Mouse (Mus musculus) MEL (cell line): ENCODE measurements at regions not wholly inside any gene's neighbourhood (a gene's known extent, or its start where the extent isn't known, plus 50 kb on each side); places are given as distances from the start of the nearest gene placed in this dataset.

Experiments used
- DNase-seq: peaks from one replicate; pipeline ENCODE4 v3.0.0; 2011; ENCODE audit warnings: low read depth, low spot score
- H3K27ac ChIP-seq: 2 replicates; pipeline ENCODE4 v1.5.1; 2012; ENCODE audit warnings: low read depth, mild to moderate bottlenecking, control low read depth, low read length, moderate library complexity; ENCODE audit not compliant: control insufficient read depth
- H3K27me3 ChIP-seq, 2 experiments: fragments of 150-350 bp in 1 of 2; sonication (generic) in 1 of 2; 2 replicates each; pipeline ENCODE4 v1.6.1; 2012; ENCODE audit warnings: low read length in 2 of 2, mild to moderate bottlenecking in 2 of 2, improper control_type of control experiment in 1 of 2, moderate library complexity in 1 of 2; ENCODE audit not compliant: insufficient read depth in 2 of 2, control insufficient read depth in 1 of 2
- H3K36me3 ChIP-seq, 2 experiments: 2 replicates each; pipeline ENCODE4 v1.6.1; 2012 to 2014; ENCODE audit warnings: low read length in 2 of 2, improper control_type of control experiment in 1 of 2, inconsistent platforms in 1 of 2, mild to moderate bottlenecking in 1 of 2; ENCODE audit not compliant: insufficient read depth in 2 of 2, control insufficient read depth in 1 of 2
- H3K4me1 ChIP-seq, 2 experiments: fragments of 150-350 bp in 1 of 2; sonication (generic) in 1 of 2; 2 replicates each; pipeline ENCODE4 v1.6.1; 2012; ENCODE audit warnings: low read length in 2 of 2, improper control_type of control experiment in 1 of 2, mild to moderate bottlenecking in 1 of 2; ENCODE audit not compliant: insufficient read depth in 2 of 2, control insufficient read depth in 1 of 2
- H3K4me3 ChIP-seq, 2 experiments: fragments of 150-350 bp in 1 of 2; sonication (generic) in 1 of 2; 2 replicates each; pipeline ENCODE4 v1.5.1; 2012; ENCODE audit warnings: low read depth in 2 of 2, low read length in 2 of 2, mild to moderate bottlenecking in 2 of 2, moderate library complexity in 2 of 2, control low read depth in 1 of 2, improper control_type of control experiment in 1 of 2; ENCODE audit not compliant: control insufficient read depth in 1 of 2, insufficient read depth in 1 of 2
- H3K79me2 ChIP-seq: 2 replicates; pipeline ENCODE4 v1.6.1; 2012; ENCODE audit warnings: mild to moderate bottlenecking, low read length, moderate library complexity; ENCODE audit not compliant: control insufficient read depth, poor library complexity, insufficient read depth
- H3K9ac ChIP-seq: 2 replicates; pipeline ENCODE4 v1.6.1; 2012; ENCODE audit warnings: low read depth, mild to moderate bottlenecking, control low read depth, low read length, moderate library complexity; ENCODE audit not compliant: control insufficient read depth, poor library complexity, severe bottlenecking
- H3K9me3 ChIP-seq: fragments of 150-350 bp; sonication (generic); replicated peaks from 2 replicates; pipeline ENCODE4 v1.6.1; 2012; ENCODE audit warnings: mild to moderate bottlenecking, low read length, improper control_type of control experiment, moderate library complexity; ENCODE audit not compliant: insufficient read depth
- BHLHE40 ChIP-seq: IDR thresholded peaks from 2 replicates; pipeline ENCODE4 v1.6.1; 2012; ENCODE audit warnings: low read depth, mild to moderate bottlenecking, inconsistent platforms, low read length, improper control_type of control experiment, borderline replicate concordance
- CHD1 ChIP-seq: IDR thresholded peaks from 2 replicates; pipeline ENCODE4 v1.6.1; 2012; ENCODE audit warnings: low read depth, mild to moderate bottlenecking, inconsistent platforms, low read length, improper control_type of control experiment
- CHD2 ChIP-seq: IDR thresholded peaks from 2 replicates; pipeline ENCODE4 v1.6.1; 2011; ENCODE audit warnings: low read length, improper control_type of control experiment
- ELF1 ChIP-seq: IDR thresholded peaks from 2 replicates; pipeline ENCODE4 v1.6.1; 2014; ENCODE audit warnings: low read depth, mild to moderate bottlenecking, inconsistent platforms, low read length, improper control_type of control experiment, moderate library complexity
- ETS1 ChIP-seq: IDR thresholded peaks from 2 replicates; pipeline ENCODE4 v1.6.1; 2012; ENCODE audit warnings: low read depth, mild to moderate bottlenecking, inconsistent platforms, low read length, improper control_type of control experiment, moderate library complexity
- GATA1 ChIP-seq: IDR thresholded peaks from 2 replicates; pipeline ENCODE4 v1.6.1; 2011; ENCODE audit warnings: low read depth, low read length, improper control_type of control experiment
- JUND ChIP-seq: IDR thresholded peaks from 2 replicates; pipeline ENCODE4 v1.6.1; 2011; ENCODE audit warnings: low read depth, mild to moderate bottlenecking, improper control_type of control experiment, low read length
- MYC ChIP-seq: IDR thresholded peaks from 2 replicates; pipeline ENCODE4 v1.6.1; 2011; ENCODE audit warnings: low read depth, mild to moderate bottlenecking, low read length, improper control_type of control experiment, moderate library complexity
- POLR2AphosphoS5 ChIP-seq: IDR thresholded peaks from 2 replicates; pipeline ENCODE4 v1.6.1; 2012; ENCODE audit warnings: low read depth, borderline replicate concordance, mild to moderate bottlenecking, inconsistent platforms, low read length, moderate library complexity, mixed read lengths
- RAD21 ChIP-seq: IDR thresholded peaks from 2 replicates; pipeline ENCODE4 v1.6.1; 2011; ENCODE audit warnings: mild to moderate bottlenecking, low read depth, low read length, improper control_type of control experiment
- RCOR1 ChIP-seq: IDR thresholded peaks from 2 replicates; pipeline ENCODE4 v1.6.1; 2012; ENCODE audit warnings: low read depth, mild to moderate bottlenecking, inconsistent platforms, low read length, improper control_type of control experiment
- TBP ChIP-seq: IDR thresholded peaks from 2 replicates; pipeline ENCODE4 v1.8.0; 2011; ENCODE audit warnings: low read depth, low read length, improper control_type of control experiment
- USF2 ChIP-seq, 2 experiments: IDR thresholded peaks; 2 replicates each; pipeline ENCODE4 v1.6.1; 2011 to 2012; ENCODE audit warnings: improper control_type of control experiment in 2 of 2, low read length in 2 of 2, borderline replicate concordance in 1 of 2, inconsistent platforms in 1 of 2, low read depth in 1 of 2, mild to moderate bottlenecking in 1 of 2; ENCODE audit not compliant: insufficient read depth in 1 of 2
- ZMIZ1 ChIP-seq: IDR thresholded peaks from 2 replicates; pipeline ENCODE4 v1.6.1; 2012; ENCODE audit warnings: low read depth, mild to moderate bottlenecking, inconsistent platforms, low read length, improper control_type of control experiment, moderate library complexity
- ZNF384 ChIP-seq: IDR thresholded peaks from 2 replicates; pipeline ENCODE4 v1.6.1; 2012; ENCODE audit warnings: low read depth, mild to moderate bottlenecking, inconsistent platforms, low read length, improper control_type of control experiment

DNA sequence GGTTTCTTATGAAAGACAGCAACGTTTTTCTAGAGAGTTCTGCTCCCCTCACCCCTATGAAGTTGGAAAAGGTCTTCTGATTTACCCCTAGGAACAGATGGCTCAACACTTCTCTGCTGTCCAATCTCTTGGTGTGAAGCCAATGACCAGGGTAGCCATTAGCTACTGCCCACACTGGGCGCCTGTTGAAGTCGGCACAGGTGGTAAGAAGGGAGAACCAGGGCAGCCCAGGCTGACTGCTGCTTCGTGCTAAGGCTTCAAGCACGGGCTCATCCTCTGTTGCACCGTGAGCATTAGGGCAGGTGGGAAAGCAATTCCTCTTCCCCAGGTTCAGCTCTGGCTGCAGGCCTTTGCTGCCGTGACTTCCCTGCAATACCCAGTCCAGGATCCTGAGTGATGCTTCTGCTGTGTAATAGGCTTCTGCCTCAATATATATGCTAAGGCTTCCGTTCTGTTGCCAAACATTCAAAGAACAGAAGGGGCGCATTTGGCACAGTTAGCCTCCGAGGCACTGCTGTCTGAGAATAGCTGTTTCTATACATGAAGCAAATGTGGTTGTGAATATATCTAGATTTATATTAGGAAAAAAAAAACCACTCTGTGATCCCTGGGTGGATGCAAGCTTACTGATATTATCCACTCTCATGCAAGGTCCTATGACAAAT is 76.4 kb upstream of the Atp5g3 start:
- TF ChIP-seq POLR2AphosphoS5 (no peak), BHLHE40 (no peak), USF2 (IDR thresholded peaks at IDR 0.05; ENCODE audit: borderline replicate concordance in 1 of 2, insufficient read depth in 1 of 2, low read depth in 1 of 2, low read length in 2 of 2) (no peak), ETS1 (no peak), TBP (no peak), RAD21 (no peak), CHD1 (no peak), ZMIZ1 (no peak), JUND (no peak), CHD2 (no peak), RCOR1 (no peak), ZNF384 (no peak)
- TF ChIP-seq, all 39 proteins: peak for 0
- Histone ChIP-seq H3K27me3 (peaks cover 12 to 17% of the 10 kb centered on the region in 2 experiments), H3K36me3 (no peaks in the 10 kb centered on the region), H3K9ac (no peak overlapping the region), H3K4me1 (no peaks in the 10 kb centered on the region), H3K4me3 (no peak overlapping the region), H3K79me2 (no peaks in the 10 kb centered on the region), H3K9me3 (no peaks in the 10 kb centered on the region), H3K27ac (no peak overlapping the region)
- DNase-seq, result no peak

DNA sequence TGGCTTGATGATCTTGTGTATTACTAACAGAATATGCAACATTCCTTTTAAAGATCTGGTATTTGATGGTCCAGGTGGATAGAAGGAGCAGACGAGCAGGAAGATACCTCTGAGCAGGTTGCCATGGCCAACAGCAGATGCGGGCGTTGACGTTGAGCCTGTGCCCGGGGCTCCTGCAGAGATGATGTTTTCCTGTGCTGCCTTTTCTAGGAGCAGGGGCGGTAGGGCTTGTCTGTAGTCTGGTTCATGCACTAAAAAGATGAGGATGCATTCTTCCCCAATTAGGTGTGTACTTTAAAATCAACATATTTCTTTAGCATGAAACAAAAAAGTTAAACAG is 74.8 kb upstream of the Atp5g3 start:
- Histone ChIP-seq H3K27me3 (peaks cover 12 to 23% of the 10 kb centered on the region in 2 experiments), H3K9me3 (no peaks in the 10 kb centered on the region), H3K9ac (no peak overlapping the region), H3K4me1 (no peaks in the 10 kb centered on the region), H3K4me3 (no peak overlapping the region), H3K79me2 (no peaks in the 10 kb centered on the region), H3K36me3 (no peaks in the 10 kb centered on the region)
- DNase-seq, result no peak
- TF ChIP-seq GATA1, result no peak
- TF ChIP-seq MYC, result no peak
- no peak for TF ChIP-seq ELF1
- TF ChIP-seq CHD2, result no peak
- TF ChIP-seq, all 39 proteins: peak for 0
- no peak overlapping the region for H3K27ac ChIP-seq
